Mouse (Mus musculus) embryo, embryonic 11 days (tissue): ENCODE results near the gene Ikzf2.

ENCODE experiments used
- DNase-seq: peaks from one replicate; pipeline ENCODE4 v3.0.0-alpha.2; 2015

The Ikzf2 gene

GRCm38 (mm10) chr1:69585546-69585945 is 101.5 kb downstream of the Ikzf2 start:
- no peak for DNase-seq

GRCm38 (mm10) chr1:69583932-69584659 is 102.9 kb downstream of the Ikzf2 start:
- no peak for DNase-seq

- DNase-seq, result no peak
These were observed 108.1 kb downstream of the Ikzf2 start for GRCm38 (mm10) chr1:69578917-69579316.

GRCm38 (mm10) chr1:69559443-69560090 is 127.5 kb downstream of the Ikzf2 start:
- DNase-seq, result no peak

- DNase-seq, result no peak
These were observed 131.4 kb downstream of the Ikzf2 start for GRCm38 (mm10) chr1:69555636-69556151.

GRCm38 (mm10) chr1:69549987-69550386 is 137.1 kb downstream of the Ikzf2 start:
- DNase-seq, result no peak

GRCm38 (mm10) chr1:69545885-69546253 is 141.2 kb downstream of the Ikzf2 start:
- no peak for DNase-seq

GRCm38 (mm10) chr1:69545217-69545884 is 141.7 kb downstream of the Ikzf2 start:
- no peak for DNase-seq

- no peak for DNase-seq
These were observed 143.1 kb downstream of the Ikzf2 start for GRCm38 (mm10) chr1:69543774-69544597.

- no peak for DNase-seq
These were observed 144.5 kb downstream of the Ikzf2 start for GRCm38 (mm10) chr1:69542546-69542945.

- DNase-seq, result peak; percentile 48
These were observed 148.4 kb downstream of the Ikzf2 start for GRCm38 (mm10) chr1:69538663-69539062.

GRCm38 (mm10) chr1:69537619-69538018 is 149.4 kb downstream of the Ikzf2 start:
- DNase-seq, result no peak

- no peak for DNase-seq
These were observed 151.5 kb downstream of the Ikzf2 start for GRCm38 (mm10) chr1:69535507-69535906.

- no peak for DNase-seq
These were observed 154.0 kb downstream of the Ikzf2 start for GRCm38 (mm10) chr1:69533048-69533447.

- DNase-seq, result no peak
These were observed 158.3 kb downstream of the Ikzf2 start for GRCm38 (mm10) chr1:69528696-69529095.

GRCm38 (mm10) chr1:69521656-69522055 is 165.4 kb downstream of the Ikzf2 start:
- no peak for DNase-seq

- no peak for DNase-seq
These were observed 167.7 kb downstream of the Ikzf2 start for GRCm38 (mm10) chr1:69519356-69519755.

- no peak for DNase-seq
These were observed 169.0 kb downstream of the Ikzf2 start for GRCm38 (mm10) chr1:69518012-69518411.

GRCm38 (mm10) chr1:69516144-69516543 is 170.9 kb downstream of the Ikzf2 start:
- no peak for DNase-seq

GRCm38 (mm10) chr1:69513595-69514250 is 173.3 kb downstream of the Ikzf2 start:
- no peak for DNase-seq

GRCm38 (mm10) chr1:69508275-69508674 is 178.8 kb downstream of the Ikzf2 start:
- no peak for DNase-seq

- no peak for DNase-seq
These were observed 179.5 kb downstream of the Ikzf2 start for GRCm38 (mm10) chr1:69507513-69507912.
